Mouse (Mus musculus): ENCODE measurements around the gene Olfr281.

Gene Olfr281

GRCm38 (mm10) chr15:98483907-98484886 lies 31.8 kb downstream of the Olfr281 start:
- no peak for DNase-seq (ENCODE audit: low spot score in 2 of 2)

DNA sequence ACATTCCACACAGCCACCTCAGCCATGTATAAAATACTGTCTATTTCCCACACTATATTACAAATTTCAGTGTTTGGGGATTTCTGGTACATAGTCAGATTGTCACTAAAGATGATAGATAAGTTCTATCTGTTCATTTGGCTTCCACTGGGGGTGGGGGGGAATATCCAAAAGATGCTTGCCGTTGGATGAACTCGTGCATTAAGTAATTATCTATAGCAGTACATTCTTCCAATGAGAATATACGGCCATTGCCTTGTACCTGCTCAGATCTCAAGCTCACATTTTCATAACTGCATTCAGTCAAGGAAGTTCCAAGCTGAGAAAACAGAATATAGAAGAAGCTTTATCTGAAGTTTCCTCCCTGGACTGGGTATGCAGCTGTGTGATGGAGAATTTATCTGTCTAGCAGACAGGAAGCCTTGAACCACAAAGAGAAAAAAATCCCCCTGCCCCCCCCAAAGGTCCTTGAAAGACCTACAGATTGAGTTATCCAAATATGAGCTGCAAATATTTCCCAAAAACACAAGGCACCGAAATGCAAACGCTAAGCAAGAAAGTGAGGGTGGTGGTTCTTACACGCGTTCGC lies 34.1 kb downstream of the Olfr281 start:
- no peak for DNase-seq (ENCODE audit: low spot score in 2 of 2)

- DNase-seq (ENCODE audit: low spot score in 2 of 2) = no peak
Measured at GRCm38 (mm10) chr15:98491332-98491731, 38.9 kb downstream of the Olfr281 start.

DNA sequence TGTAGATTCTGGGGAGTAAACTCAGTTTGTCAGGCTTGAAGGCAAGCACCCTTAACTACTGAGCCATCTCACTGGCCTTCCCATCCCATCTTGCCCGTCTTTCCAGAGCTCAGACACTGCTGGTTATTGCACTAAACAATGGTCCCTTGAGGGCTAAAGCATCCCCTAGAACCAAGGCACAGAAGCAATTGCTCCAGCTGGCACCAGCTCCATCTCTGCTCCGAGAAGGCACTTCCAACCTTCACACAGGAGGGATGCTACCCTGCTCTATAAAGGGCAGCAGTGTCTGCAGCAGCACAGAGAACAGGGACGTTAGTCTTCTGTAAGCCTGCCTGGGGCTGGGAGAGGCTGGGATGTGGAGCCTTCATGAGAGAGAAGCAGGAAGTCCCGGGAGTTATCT lies 39.7 kb downstream of the Olfr281 start, which contains the start of gene Olfr279:
Gene Olfr279 (plus strand): TSS at position 301 of the 400 bp plus-strand sequence.
- DNase-seq (ENCODE audit: low spot score in 2 of 2) = no peak

GRCm38 (mm10) chr15:98497631-98498030 lies 45.2 kb downstream of the Olfr281 start:
- no peak for DNase-seq (ENCODE audit: low spot score in 2 of 2)

GRCm38 (mm10) chr15:98503317-98503716 lies 50.9 kb downstream of the Olfr281 start:
- DNase-seq (ENCODE audit: low spot score in 2 of 2) = no peak

DNA sequence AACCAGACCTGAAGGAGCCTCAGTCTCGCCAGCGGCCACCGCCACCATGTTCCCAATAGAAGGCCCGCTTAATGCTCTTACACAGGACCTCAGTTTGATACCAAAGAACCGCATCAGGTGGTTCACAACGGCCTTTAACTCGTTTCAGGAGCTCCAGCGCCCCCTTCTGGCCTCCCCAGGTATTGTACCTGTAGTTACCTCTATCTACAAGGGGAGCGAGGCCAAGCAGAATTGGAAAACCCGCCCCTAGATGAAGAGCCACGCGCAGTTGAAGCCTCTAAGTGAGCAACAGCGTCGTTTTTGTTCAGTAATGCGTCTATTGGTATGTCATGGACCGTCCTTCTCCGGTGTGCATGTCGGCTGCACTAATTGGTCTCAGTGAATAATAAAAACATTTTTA lies 52.1 kb downstream of the Olfr281 start:
- peak; percentile 73 to 77 for DNase-seq (ENCODE audit: low spot score in 2 of 2)

DNA sequence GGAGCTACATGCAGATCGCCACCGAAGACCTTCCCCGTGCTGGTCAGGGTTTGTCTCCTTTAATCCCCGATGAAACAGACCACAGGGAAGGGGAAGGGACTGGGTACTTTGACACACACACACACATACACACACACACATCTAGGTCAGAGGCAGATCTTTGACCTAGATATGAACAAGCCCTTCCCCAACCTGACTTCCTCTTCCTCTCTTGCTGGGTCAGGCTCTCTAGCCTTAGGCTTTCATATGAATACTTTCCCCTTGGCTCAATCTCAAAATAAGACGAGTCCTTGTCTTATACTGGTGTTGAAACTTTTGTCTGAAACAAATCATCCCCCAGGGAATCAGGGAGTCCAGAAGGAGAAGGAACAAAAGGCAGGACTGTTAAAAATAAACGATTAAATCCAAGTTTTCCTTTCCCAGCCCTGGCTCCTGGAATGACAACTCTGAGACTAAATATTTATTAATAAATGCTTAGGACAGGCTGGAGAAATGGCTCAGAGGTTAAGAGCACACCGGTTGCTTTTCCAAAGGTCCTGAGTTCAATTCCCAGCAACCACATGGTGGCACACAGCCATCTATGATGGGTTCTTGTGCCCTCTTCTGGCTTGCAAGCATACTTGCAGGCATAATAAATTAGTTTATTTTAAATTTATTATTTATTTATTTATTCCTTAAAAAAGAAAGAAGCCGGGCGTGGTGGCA lies 54.0 kb downstream of the Olfr281 start:
- DNase-seq (ENCODE audit: low spot score in 2 of 2) = no peak

DNA sequence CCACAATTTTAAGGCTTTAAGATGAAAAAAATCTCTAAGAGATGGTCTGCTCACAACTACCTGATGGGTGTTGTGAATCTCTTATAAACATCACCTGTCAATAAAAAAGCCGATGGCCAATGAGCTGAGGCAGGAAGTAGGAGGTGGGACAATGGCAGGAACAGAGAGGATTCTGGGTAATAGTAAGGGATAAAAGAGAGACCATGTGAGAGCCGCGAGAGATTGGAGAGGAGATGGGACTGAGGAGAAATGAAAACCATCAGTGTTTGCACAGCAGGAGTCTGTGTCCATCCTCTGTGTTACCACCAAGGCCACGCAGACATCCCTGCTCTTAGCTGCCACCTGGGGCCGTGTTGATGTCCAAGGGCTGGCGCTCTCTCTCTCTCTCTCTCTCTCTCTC lies 54.9 kb downstream of the Olfr281 start:
- no peak for DNase-seq (ENCODE audit: low spot score in 2 of 2)

GRCm38 (mm10) chr15:98509387-98509786 lies 57.0 kb downstream of the Olfr281 start:
- no peak for DNase-seq (ENCODE audit: low spot score in 2 of 2)

Measured in right cerebral cortex, adult 2 months (tissue).